Mouse (Mus musculus): ENCODE measurements at regions not wholly inside any gene's neighbourhood (a gene's known extent, or its start where the extent isn't known, plus 50 kb on each side); places are given as distances from the start of the nearest gene placed in this dataset.

- DNase-seq = no peak
- Histone ChIP-seq H3K4me1 (ENCODE audit: control insufficient read depth, insufficient read depth, low read length) (no peaks in the 10 kb centered on the region), H3K4me3 (replicated peaks; ENCODE audit: extremely low read depth, low read depth, low read length) (no peak overlapping the region)
- TF ChIP-seq POLR2A (IDR thresholded peaks at IDR 0.05; ENCODE audit: borderline replicate concordance, extremely low read depth, low read depth, low read length) = no peak
- TF ChIP-seq CTCF (IDR thresholded peaks at IDR 0.05; ENCODE audit: insufficient read depth, low read length) = no peak
- 63% methylated on average over 2 of the region's 2 CpGs for WGBS
These were observed 66.0 kb upstream of the Opcml start for GRCm38 (mm10) chr9:27724576-27724975.

- H3K4me3 ChIP-seq (replicated peaks; ENCODE audit: extremely low read depth, low read depth, low read length) = no peak overlapping the region
- 7% methylated on average over 13 of the region's 13 CpGs for WGBS
- TF ChIP-seq POLR2A (IDR thresholded peaks at IDR 0.05; ENCODE audit: borderline replicate concordance, extremely low read depth, low read depth, low read length) (no peak), CTCF (IDR thresholded peaks at IDR 0.05; ENCODE audit: insufficient read depth, low read length) (no peak)
- H3K4me1 ChIP-seq (ENCODE audit: control insufficient read depth, insufficient read depth, low read length) = no peaks in the 10 kb centered on the region
- no peak for DNase-seq
These were observed 61.7 kb upstream of the Opcml start for GRCm38 (mm10) chr9:27728652-27729557.

GRCm38 (mm10) chr9:27729558-27729889 lies 61.1 kb upstream of the Opcml start:
- Histone ChIP-seq H3K4me1 (ENCODE audit: control insufficient read depth, insufficient read depth, low read length) (no peaks in the 10 kb centered on the region), H3K4me3 (replicated peaks; ENCODE audit: extremely low read depth, low read depth, low read length) (no peak overlapping the region)
- 80% methylated on average over 1 of the region's 1 CpGs for WGBS
- no peak for DNase-seq
- TF ChIP-seq POLR2A (IDR thresholded peaks at IDR 0.05; ENCODE audit: borderline replicate concordance, extremely low read depth, low read depth, low read length) (no peak), CTCF (IDR thresholded peaks at IDR 0.05; ENCODE audit: insufficient read depth, low read length) (no peak)

- no peaks in the 10 kb centered on the region for H3K4me1 ChIP-seq (ENCODE audit: control insufficient read depth, insufficient read depth, low read length)
- no peak overlapping the region for H3K4me3 ChIP-seq (replicated peaks; ENCODE audit: extremely low read depth, low read depth, low read length)
- peak; percentile 6 for DNase-seq
- 33% methylated on average over 3 of the region's 3 CpGs for WGBS
- peak; percentile 61 for TF ChIP-seq CTCF (IDR thresholded peaks at IDR 0.05; ENCODE audit: insufficient read depth, low read length)
- TF ChIP-seq POLR2A (IDR thresholded peaks at IDR 0.05; ENCODE audit: borderline replicate concordance, extremely low read depth, low read depth, low read length) = no peak
These were observed 51.3 kb upstream of the Opcml start for GRCm38 (mm10) chr9:27739287-27739686.
